Mouse (Mus musculus) olfactory bulb, adult 2 months (tissue): ENCODE results near the gene Lpar3.

ENCODE experiments used
- CTCF ChIP-seq: fragments of 200-500 bp; IDR thresholded peaks from 2 replicates; pipeline ENCODE4 v1.5.1; 2012; ENCODE audit warnings: low read depth, mild to moderate bottlenecking, low read length, moderate library complexity; ENCODE audit not compliant: insufficient read depth
- POLR2A ChIP-seq: fragments of 200-500 bp; IDR thresholded peaks from 2 replicates; pipeline ENCODE4 v1.6.1; 2012; ENCODE audit warnings: mild to moderate bottlenecking, low read depth, low read length, moderate library complexity; ENCODE audit not compliant: insufficient read depth

- TF ChIP-seq POLR2A (no peak), CTCF (no peak)
These were observed 113.3 kb downstream of the Lpar3 start for GRCm38 (mm10) chr3:146334070-146334469.
